Mouse (Mus musculus) inflammation-experienced regulatory T-cells, adult 16 weeks (primary cell): ENCODE data around the gene Smdt1. TPM values are rescaled to one million over a fixed set of nuclear protein-coding genes. Genes with fewer than 3 reads are reported as not detected.

Source experiments
- polyA plus RNA-seq: library from polyadenylated mRNA; unstranded; fragments of 100-300 nt; shearing (Covaris generic); gene quantifications from one replicate; pipeline ENCODE4 v1.2.1, GENCODE M21; 2017

Gene Smdt1
- 197 TPM for polyA plus RNA-seq

DNA sequence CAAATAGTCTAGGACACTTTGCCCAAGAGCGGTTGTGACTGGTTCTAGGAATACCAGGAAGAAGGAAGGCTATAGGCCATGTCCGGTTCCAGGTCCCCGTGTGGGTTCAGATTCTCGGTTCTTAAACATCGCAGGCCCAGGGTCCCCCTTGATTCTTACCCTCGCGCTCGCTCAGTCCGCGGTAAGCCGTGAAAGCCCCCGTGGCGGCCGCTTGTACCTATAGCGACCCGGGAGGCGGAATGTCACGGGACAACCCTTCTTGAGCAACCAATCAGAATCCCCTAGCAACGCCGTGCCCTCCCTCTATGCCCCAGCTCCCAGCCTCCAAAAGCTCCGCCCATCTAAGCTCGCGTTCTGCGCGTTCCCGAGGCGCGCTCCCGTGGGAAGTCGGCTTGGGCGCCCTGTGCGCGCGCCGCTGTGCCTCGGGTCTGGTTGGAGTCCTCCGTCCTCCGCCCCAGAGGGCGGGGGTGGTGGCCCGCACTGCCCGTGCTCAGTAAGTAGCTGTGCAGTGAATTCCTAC is at the start of gene Smdt1, which contains the start of the genes Naga and Pheta2:
Gene Smdt1 (plus strand): TSS at position 367 of the 520 bp plus-strand sequence.
Gene Naga (minus strand): TSS at position 333 of the 520 bp plus-strand sequence.
Gene Pheta2 (plus strand): TSS at position 350 of the 520 bp plus-strand sequence.

DNA sequence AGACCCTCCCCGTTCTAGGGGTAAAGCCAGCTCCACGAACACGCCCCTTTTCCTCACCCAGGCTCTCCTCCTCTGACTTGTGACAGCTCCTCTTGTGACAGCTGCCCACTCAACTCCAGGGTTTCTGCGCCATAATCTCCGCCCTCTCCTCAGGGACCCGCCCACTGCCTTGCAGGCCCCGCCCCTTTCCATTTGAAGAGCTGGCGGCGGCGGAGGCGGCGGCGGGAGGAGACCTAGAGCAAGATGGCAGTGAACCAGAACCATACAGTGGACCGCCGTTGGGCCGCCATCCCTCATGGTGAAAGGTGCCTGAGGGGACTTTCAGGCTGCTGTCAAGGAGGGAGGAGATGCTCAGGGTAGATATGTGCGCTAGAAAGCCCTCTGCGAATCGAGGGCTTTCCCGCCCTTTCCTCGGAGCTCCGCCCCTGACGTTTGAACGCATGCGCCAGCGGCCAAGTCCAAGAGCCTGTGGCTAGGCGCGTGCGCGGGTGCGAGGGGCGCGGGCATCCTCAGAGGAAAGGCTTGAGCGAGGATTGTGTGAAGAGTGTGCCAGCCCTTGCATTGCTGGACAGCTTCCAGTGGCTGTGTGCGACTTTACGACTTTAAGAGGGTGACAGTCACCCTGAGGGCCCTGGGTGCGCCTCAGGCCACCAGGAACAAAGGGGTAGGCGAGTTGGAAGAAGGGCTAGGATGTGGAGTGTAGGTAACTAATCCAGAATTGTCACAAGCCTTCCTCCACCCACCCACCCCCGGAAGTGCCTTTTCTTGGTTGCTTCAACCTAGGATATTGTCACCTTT is 39.8 kb upstream of the Smdt1 start, which contains the start of gene Wbp2nl:
Gene Wbp2nl (plus strand): TSS at position 191 of the 798 bp plus-strand sequence.

DNA sequence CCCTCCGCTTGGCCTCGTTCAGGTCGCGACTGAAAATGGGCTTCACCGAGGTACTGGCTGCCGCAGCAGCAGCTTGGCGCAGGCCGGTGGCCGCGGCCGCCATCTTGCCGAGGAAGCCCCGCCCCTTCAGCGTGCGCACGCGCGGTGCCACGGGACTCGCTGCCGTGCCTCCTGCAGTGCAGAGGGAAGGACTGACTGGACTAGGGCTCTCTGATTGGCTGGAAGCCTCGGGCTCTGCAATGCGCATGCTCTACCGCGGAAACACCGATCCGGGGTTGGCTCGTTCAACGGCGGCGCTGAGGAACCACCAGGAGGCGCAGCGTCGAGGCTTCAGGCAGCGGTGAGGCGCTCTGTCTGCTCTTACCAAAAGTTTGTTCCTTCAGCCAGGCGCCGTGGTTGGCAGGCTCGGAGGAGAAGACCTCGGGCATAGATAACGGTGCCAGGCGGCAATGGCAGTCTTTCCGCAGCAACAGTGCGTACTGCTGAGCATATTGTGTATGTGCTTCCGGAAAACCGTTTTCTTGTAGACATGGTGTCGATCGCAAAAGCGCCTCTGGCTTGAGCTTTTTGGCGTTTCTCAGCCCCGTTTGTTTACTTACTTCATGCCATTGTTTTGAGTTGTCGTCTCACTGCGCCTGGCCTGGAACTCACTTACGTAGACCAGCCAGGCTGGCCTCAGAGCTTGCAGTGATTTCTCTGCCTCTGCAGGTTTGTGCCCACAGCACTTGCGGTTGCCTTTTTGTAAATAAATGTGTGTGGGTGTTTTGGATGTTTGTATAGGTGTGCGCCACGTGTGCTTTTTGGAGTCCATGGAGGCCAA is 15.6 kb downstream of the Smdt1 start, which contains the start of gene Ndufa6:
Gene Ndufa6 (minus strand): TSS at position 197 of the 820 bp plus-strand sequence.

DNA sequence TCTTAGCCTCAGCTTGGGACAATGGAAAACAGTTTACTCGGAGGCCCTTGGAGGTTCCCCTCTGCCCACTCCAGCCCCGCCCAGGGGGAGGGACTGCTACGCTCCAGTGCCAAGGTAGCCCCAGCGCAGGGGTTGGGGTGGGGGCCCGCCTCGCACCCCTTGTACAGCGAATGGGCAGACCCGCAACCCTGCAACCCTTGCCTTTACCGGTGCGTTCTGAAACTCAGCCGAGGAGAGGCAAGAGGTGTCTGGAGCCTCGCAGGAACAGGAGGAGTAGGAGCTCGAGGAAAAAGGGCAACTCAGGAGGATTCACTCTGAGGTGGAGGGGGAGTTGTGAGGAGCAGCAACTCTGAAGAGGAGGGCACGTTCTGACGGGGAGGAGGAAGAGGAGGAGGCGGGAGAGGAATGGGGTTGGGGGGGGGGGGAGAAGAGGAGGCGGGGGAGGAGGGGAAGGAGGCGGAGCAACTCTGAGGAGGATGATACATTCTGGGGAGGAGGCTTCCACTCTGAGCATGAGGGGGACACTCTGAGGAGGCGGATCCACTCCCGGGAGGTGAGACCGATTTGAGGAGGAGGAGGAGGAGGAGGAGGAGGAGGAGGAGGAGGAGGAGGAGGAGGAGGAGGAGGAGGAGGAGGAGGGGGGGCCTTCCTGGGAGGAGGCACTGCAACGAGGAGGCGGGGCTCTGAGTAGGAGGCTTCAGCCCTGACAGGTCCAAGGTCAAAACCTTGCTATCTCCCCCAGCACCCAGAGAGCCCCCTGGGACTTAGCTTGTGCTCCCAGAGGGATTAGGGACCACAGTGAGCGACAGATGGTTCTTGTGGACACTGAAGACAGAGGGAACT is 41.3 kb downstream of the Smdt1 start, which contains the start of gene Cyp2d22:
Gene Cyp2d22 (minus strand): TSS at position 390 of the 843 bp plus-strand sequence.

DNA sequence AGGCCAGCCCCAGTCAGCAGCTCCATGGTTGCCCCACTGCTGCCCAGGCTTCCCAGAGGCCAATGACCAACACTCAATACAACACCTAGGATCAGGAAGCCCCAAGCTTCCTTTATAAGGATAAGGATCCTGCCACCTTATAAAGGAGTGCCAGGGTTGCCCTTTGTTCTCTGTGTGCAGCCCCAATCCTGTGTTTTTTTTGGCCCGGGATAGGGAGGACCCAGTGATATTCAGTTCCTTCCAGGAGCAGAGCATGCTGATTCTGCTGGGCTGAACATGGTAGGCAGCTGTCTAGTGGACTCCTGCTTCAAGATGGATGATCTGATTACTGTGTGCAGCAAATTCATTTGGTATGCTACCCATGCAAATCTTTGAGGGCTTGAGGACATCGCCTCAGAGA is 55.2 kb downstream of the Smdt1 start, which contains the start of gene Cyp2d11:
Gene Cyp2d11 (minus strand): TSS at position 101 of the 400 bp plus-strand sequence.

Other genes with a start within 250 kb of the Smdt1 start
- gene Ccdc134, start 211.0 kb upstream of the Smdt1 start, polyA plus RNA-seq: 33.5 TPM
- gene Srebf2, start 191.8 kb upstream of the Smdt1 start, polyA plus RNA-seq: 167 TPM
- not detected for gene Shisa8, start 126.1 kb upstream of the Smdt1 start, polyA plus RNA-seq
- gene Tnfrsf13c, start 114.6 kb upstream of the Smdt1 start, polyA plus RNA-seq: 3.2 TPM
- 7.6 TPM for gene Cenpm, start 94.2 kb upstream of the Smdt1 start, polyA plus RNA-seq
- not detected for gene 1500009C09Rik, start 86.6 kb upstream of the Smdt1 start, polyA plus RNA-seq
- not detected for gene Sept3, start 64.1 kb upstream of the Smdt1 start, polyA plus RNA-seq
- gene Wbp2nl, start 40.0 kb upstream of the Smdt1 start, polyA plus RNA-seq: not detected
- gene Naga, start within 50 bp of the Smdt1 start, polyA plus RNA-seq: 82.3 TPM
- gene Pheta2, start within 50 bp of the Smdt1 start, polyA plus RNA-seq: 4.5 TPM
- gene Ndufa6, start 15.4 kb downstream of the Smdt1 start, polyA plus RNA-seq: 327 TPM
- 9.4 TPM for gene Cyp2d22, start 41.3 kb downstream of the Smdt1 start, polyA plus RNA-seq
- not detected for gene Cyp2d11, start 55.1 kb downstream of the Smdt1 start, polyA plus RNA-seq
- gene Cyp2d10, start 68.2 kb downstream of the Smdt1 start, polyA plus RNA-seq: not detected
- gene Cyp2d9, start 94.5 kb downstream of the Smdt1 start, polyA plus RNA-seq: not detected
- not detected for gene Cyp2d12, start 216.1 kb downstream of the Smdt1 start, polyA plus RNA-seq